Mouse (Mus musculus): ENCODE measurements around the gene Agpat4. TPM values are rescaled to one million over a fixed set of nuclear protein-coding genes. Genes with fewer than 3 reads are reported as not detected.

Agpat4 gene
- polyA plus RNA-seq, 1 experiment from 2014 or later, result 16.1 TPM

DNA sequence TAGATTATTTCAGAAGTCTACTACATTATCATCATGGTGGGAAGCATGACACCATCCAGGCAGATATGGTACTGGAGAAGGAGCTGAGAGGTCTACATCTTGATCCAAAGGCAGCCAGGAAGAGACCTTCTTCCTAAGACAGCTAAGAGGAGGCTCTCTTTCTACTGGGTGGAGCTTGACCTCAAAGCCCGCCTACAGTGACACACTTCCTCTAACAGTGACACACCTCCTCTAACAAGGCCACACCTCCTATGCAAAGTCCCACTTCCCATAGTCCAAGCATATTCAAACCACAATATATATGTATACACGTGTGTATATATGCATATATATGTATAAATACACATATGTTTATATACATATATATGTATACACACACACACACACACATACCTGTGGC is 32.5 kb downstream of the Agpat4 start:
- no peak overlapping the region for H3K4me2 ChIP-seq (ENCODE audit: low read length)
- no peaks in the 10 kb centered on the region for H3K9me3 ChIP-seq (replicated peaks; ENCODE audit: control insufficient read depth, low read length)
- WGBS, result 88% methylated on average over 2 of the region's 2 CpGs
- H3K27ac ChIP-seq (ENCODE audit: low read depth, low read length), result no peak overlapping the region
- no peak for DNase-seq (ENCODE audit: low spot score)
- no peak overlapping the region for H3K4me3 ChIP-seq (ENCODE audit: low read depth, low read length)
- H3K4me1 ChIP-seq (ENCODE audit: control insufficient read depth, insufficient read depth, low read length), result no peaks in the 10 kb centered on the region
- no peaks in the 10 kb centered on the region for H3K27me3 ChIP-seq (replicated peaks; ENCODE audit: control insufficient read depth, insufficient read depth, low read length)
- H3K9ac ChIP-seq (ENCODE audit: low read length), result no peak overlapping the region
- H3K36me3 ChIP-seq (ENCODE audit: control insufficient read depth, insufficient read depth, low read length), result peaks cover 31% of the 10 kb centered on the region
- ATAC-seq, result no peak

DNA sequence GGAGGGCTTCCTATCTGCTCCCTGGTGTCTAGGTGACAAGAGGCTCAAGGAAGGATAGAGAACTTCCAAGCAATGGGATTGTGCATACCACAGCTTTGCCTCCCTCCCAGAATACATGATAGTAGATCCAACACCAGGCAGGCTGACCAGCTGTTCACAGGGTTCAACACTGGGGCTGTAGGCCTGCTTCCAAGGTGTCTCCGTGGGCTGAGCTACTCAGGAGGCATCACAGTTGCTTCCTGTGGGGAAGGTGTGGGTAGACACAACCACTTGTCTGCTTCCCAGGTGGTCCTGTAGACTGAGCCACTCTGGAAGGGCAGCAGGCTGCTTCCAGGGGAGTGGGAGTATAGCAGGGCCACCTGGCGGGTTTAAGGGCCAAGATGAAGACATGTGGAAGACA is 35.8 kb downstream of the Agpat4 start:
- DNase-seq (ENCODE audit: low spot score) (no peak), ATAC-seq (no peak)
- Histone ChIP-seq H3K9ac (ENCODE audit: low read length) (no peak overlapping the region), H3K4me1 (ENCODE audit: control insufficient read depth, insufficient read depth, low read length) (no peaks in the 10 kb centered on the region), H3K9me3 (replicated peaks; ENCODE audit: control insufficient read depth, low read length) (no peaks in the 10 kb centered on the region), H3K27ac (ENCODE audit: low read depth, low read length) (no peak overlapping the region), H3K36me3 (ENCODE audit: control insufficient read depth, insufficient read depth, low read length) (peaks cover 31% of the 10 kb centered on the region), H3K27me3 (replicated peaks; ENCODE audit: control insufficient read depth, insufficient read depth, low read length) (no peaks in the 10 kb centered on the region), H3K4me3 (ENCODE audit: low read depth, low read length) (no peak overlapping the region), H3K4me2 (ENCODE audit: low read length) (no peak overlapping the region)
- WGBS, result 94% methylated on average over 2 of the region's 2 CpGs

DNA sequence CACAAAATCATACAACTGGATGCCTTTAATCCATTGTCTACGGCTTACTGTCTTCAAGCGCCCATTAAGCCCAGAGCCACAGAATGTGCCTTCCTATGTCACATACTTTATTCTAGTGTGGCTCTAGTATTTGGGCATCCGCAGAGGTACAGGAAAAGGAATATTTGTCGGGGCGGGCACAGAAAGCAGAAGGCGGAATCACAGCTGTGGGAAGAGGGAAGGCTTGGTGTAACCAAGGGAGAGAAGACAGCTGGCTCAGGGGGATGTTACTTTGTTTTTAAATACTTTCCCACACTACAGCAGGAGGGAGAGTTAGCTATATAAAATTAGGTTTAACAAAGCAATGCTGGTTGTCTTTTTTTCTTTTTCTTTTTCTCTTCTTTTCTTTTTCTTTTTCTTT is 36.7 kb downstream of the Agpat4 start:
- H3K27me3 ChIP-seq (replicated peaks; ENCODE audit: control insufficient read depth, insufficient read depth, low read length), result no peaks in the 10 kb centered on the region
- no peak overlapping the region for H3K4me3 ChIP-seq (ENCODE audit: low read depth, low read length)
- H3K9me3 ChIP-seq (replicated peaks; ENCODE audit: control insufficient read depth, low read length), result no peaks in the 10 kb centered on the region
- peaks cover 34% of the 10 kb centered on the region for H3K36me3 ChIP-seq (ENCODE audit: control insufficient read depth, insufficient read depth, low read length)
- WGBS, result 94% methylated on average over 6 of the region's 6 CpGs
- H3K27ac ChIP-seq (ENCODE audit: low read depth, low read length), result no peak overlapping the region
- no peaks in the 10 kb centered on the region for H3K4me1 ChIP-seq (ENCODE audit: control insufficient read depth, insufficient read depth, low read length)
- no peak for ATAC-seq
- no peak overlapping the region for H3K9ac ChIP-seq (ENCODE audit: low read length)
- no peak overlapping the region for H3K4me2 ChIP-seq (ENCODE audit: low read length)
- DNase-seq (ENCODE audit: low spot score), result no peak

DNA sequence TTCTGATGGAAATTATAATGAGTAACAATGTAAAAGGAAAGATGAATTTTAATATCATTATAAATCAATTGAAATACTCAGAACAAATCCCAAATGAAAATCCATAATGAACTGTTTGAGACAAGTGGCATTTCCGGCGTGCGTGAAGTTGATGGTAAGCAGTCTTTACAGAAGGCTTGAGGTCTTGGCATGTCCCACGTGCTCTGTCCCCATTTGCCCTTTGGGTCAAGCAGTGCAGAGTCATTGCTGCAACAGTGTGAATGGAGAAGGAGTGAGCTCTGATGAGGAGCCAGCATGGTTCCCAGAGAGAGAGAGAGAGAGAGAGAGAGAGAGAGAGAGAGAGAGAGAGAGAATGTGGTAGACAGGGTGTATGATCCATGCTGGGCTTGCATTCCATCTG is 37.4 kb downstream of the Agpat4 start:
- Histone ChIP-seq H3K9ac (ENCODE audit: low read length) (no peak overlapping the region), H3K4me1 (ENCODE audit: control insufficient read depth, insufficient read depth, low read length) (no peaks in the 10 kb centered on the region), H3K27ac (ENCODE audit: low read depth, low read length) (no peak overlapping the region), H3K4me3 (ENCODE audit: low read depth, low read length) (no peak overlapping the region), H3K27me3 (replicated peaks; ENCODE audit: control insufficient read depth, insufficient read depth, low read length) (no peaks in the 10 kb centered on the region), H3K36me3 (ENCODE audit: control insufficient read depth, insufficient read depth, low read length) (peaks cover 34% of the 10 kb centered on the region), H3K9me3 (replicated peaks; ENCODE audit: control insufficient read depth, low read length) (no peaks in the 10 kb centered on the region), H3K4me2 (ENCODE audit: low read length) (no peak overlapping the region)
- 90% methylated on average over 4 of the region's 4 CpGs for WGBS
- ATAC-seq (no peak), DNase-seq (ENCODE audit: low spot score) (no peak)

DNA sequence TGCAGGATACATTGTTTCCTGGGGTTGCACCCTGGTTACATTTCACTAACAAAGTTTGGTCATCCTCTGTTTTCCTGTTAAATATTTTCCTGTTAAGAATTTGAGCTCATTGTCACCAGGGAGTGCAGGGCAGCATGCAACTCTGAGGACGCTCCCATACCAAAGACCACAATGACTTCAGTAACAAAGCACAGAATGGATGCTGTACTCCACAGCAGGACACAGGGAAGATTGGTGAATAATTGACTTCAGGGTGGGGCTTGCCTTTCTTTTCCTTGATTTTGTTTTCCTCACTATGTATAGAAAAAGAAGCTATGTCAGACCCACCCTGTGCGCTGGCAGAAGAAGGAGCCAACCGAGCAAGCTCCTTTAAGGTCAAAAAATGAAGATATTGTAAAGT is 38.2 kb downstream of the Agpat4 start:
- DNase-seq (ENCODE audit: low spot score), result no peak
- Histone ChIP-seq H3K27me3 (replicated peaks; ENCODE audit: control insufficient read depth, insufficient read depth, low read length) (no peaks in the 10 kb centered on the region), H3K4me2 (ENCODE audit: low read length) (no peak overlapping the region), H3K27ac (ENCODE audit: low read depth, low read length) (no peak overlapping the region), H3K4me1 (ENCODE audit: control insufficient read depth, insufficient read depth, low read length) (no peaks in the 10 kb centered on the region), H3K4me3 (ENCODE audit: low read depth, low read length) (no peak overlapping the region), H3K9ac (ENCODE audit: low read length) (no peak overlapping the region), H3K36me3 (ENCODE audit: control insufficient read depth, insufficient read depth, low read length) (peaks cover 29% of the 10 kb centered on the region), H3K9me3 (replicated peaks; ENCODE audit: control insufficient read depth, low read length) (no peaks in the 10 kb centered on the region)
- ATAC-seq, result no peak
- WGBS, result 73% methylated on average over 3 of the region's 3 CpGs

DNA sequence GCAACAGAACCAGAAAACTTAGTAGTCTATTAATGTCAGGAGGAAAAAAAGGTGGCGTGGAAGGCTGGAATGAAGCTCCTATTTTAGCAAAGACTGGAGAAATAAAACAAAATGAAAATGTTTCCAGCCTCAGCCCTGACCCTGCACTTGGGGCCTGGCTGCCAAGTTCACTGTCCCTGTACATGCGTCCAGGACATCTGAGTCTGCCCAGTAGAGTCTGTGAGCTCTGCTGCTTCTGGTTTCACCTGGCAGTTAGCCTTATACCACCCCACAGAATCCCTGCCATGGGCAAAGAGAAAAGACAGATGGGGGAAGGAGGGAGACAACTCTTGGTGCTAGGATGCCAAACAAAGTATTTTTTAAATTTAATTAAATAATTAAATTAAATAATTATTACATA is 38.7 kb downstream of the Agpat4 start:
- no peaks in the 10 kb centered on the region for H3K9me3 ChIP-seq (replicated peaks; ENCODE audit: control insufficient read depth, low read length)
- H3K4me1 ChIP-seq (ENCODE audit: control insufficient read depth, insufficient read depth, low read length), result no peaks in the 10 kb centered on the region
- no peak overlapping the region for H3K27ac ChIP-seq (ENCODE audit: low read depth, low read length)
- whole genome bisulfite sequencing, result 81% methylated on average over 2 of the region's 2 CpGs
- ATAC-seq (no peak), DNase-seq (ENCODE audit: low spot score) (no peak)
- H3K27me3 ChIP-seq (replicated peaks; ENCODE audit: control insufficient read depth, insufficient read depth, low read length), result no peaks in the 10 kb centered on the region
- no peak overlapping the region for H3K4me3 ChIP-seq (ENCODE audit: low read depth, low read length)
- H3K9ac ChIP-seq (ENCODE audit: low read length), result no peak overlapping the region
- peaks cover 24% of the 10 kb centered on the region for H3K36me3 ChIP-seq (ENCODE audit: control insufficient read depth, insufficient read depth, low read length)
- no peak overlapping the region for H3K4me2 ChIP-seq (ENCODE audit: low read length)

DNA sequence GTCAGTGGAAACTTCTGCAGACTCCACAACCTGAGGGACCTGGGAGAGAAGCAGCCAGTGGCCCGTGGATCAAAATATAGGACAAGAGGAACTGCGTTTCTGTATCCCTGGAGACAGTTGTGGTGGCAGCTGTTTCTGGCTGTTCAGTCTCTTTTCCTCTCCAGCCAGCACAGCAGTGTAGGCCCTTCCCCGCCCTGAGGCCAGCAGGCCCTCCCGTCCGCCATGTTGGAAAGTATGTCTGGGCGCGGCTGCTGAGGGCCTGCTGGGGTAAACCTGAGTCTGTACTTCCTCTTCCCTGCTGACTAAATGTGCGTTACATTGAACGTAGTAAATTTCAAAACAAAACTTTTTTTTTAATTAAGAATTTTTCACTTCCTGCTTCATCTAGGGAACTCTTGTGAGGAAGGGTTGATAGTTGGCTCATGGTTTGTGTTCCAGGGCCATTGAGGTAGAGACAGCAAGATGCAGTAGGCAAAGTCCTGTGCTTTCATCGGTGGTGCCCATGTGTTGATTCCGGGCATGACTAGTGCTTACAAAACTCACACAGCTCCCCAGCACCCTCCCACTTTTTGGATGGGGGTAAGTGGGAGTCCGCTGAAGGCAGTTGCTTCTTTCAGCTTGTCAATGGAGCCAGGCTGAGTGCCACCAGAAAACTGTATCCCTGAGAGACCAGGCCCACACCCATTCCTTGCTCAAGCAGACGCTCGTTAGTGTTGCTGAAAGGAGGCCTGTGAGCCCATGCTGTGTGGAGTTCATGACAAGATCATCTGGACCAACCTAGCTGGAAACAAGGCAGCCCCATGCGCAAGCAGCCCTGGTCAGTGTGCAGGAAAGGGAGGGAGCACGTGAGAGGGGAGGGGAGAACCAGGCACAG is 40.9 kb downstream of the Agpat4 start:
- WGBS, result 81% methylated on average over 16 of the region's 16 CpGs

DNA sequence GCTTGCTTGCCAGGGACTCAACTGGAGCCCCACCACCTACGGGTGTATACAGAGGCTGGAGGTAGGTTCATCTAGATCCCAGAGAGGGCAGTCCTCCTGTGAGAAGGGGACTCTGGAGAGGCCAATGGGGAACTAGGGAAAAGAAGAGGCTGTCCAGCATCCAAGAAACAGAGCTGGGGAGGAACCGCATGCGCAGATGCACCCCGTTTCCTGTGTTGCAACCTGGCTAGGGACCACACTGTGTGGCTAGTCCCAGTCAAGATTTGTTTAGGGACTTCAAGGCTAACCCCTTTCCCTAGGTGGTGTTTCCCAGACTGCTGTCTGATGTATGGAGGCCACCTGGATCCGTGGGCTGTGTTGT is 41.5 kb downstream of the Agpat4 start:
- WGBS, result 88% methylated on average over 5 of the region's 5 CpGs
- Histone ChIP-seq H3K27ac (ENCODE audit: low read depth, low read length) (no peak overlapping the region), H3K27me3 (replicated peaks; ENCODE audit: control insufficient read depth, insufficient read depth, low read length) (no peaks in the 10 kb centered on the region), H3K4me2 (ENCODE audit: low read length) (no peak overlapping the region), H3K4me1 (ENCODE audit: control insufficient read depth, insufficient read depth, low read length) (peaks cover 10% of the 10 kb centered on the region), H3K9me3 (replicated peaks; ENCODE audit: control insufficient read depth, low read length) (no peaks in the 10 kb centered on the region), H3K36me3 (ENCODE audit: control insufficient read depth, insufficient read depth, low read length) (0 out of 2 replicates have a peak, but pooled peaks cover 3% of the 10 kb centered on the region), H3K9ac (ENCODE audit: low read length) (no peak overlapping the region), H3K4me3 (ENCODE audit: low read depth, low read length) (no peak overlapping the region)
- ATAC-seq (no peak), DNase-seq (ENCODE audit: low spot score) (no peak)

More for the DNA sequence above, 40.9 kb downstream of the Agpat4 start:
- Histone ChIP-seq H3K9me3 (replicated peaks; ENCODE audit: control insufficient read depth, low read length) (no peaks in the 10 kb centered on the region), H3K27ac (ENCODE audit: low read depth, low read length) (no peak overlapping the region), H3K4me2 (ENCODE audit: low read length) (no peak overlapping the region), H3K4me1 (ENCODE audit: control insufficient read depth, insufficient read depth, low read length) (peaks cover 10% of the 10 kb centered on the region), H3K27me3 (replicated peaks; ENCODE audit: control insufficient read depth, insufficient read depth, low read length) (no peaks in the 10 kb centered on the region), H3K36me3 (ENCODE audit: control insufficient read depth, insufficient read depth, low read length) (peaks cover 6% of the 10 kb centered on the region; the same call in 1 of the 2 replicates), H3K4me3 (ENCODE audit: low read depth, low read length) (no peak overlapping the region), H3K9ac (ENCODE audit: low read length) (no peak overlapping the region)
- DNase-seq (ENCODE audit: low spot score) (no peak), ATAC-seq (no peak)

DNA sequence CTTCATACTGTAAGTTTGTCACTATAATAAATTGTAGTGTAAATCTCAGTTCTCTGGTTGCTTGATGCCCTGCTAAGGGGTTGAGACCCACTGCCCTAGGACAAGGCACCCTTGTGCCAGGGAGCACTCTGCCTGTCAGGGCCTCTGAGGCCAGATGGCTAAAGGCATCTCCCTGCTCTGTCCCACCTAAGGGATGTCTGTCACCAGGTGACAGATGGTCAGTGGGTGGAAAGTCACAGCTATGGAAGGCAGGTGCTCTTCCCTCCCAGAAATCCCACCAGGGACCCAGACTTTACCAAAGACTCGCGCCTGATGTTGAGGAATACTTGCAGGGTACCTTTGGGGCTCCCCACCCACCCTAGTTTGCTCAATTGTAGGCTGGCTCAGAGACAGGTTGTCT is 42.0 kb downstream of the Agpat4 start:
- ATAC-seq (no peak), DNase-seq (ENCODE audit: low spot score) (no peak)
- Histone ChIP-seq H3K27ac (ENCODE audit: low read depth, low read length) (no peak overlapping the region), H3K27me3 (replicated peaks; ENCODE audit: control insufficient read depth, insufficient read depth, low read length) (no peaks in the 10 kb centered on the region), H3K36me3 (ENCODE audit: control insufficient read depth, insufficient read depth, low read length) (0 out of 2 replicates have a peak, but pooled peaks cover 3% of the 10 kb centered on the region), H3K4me3 (ENCODE audit: low read depth, low read length) (no peak overlapping the region), H3K9me3 (replicated peaks; ENCODE audit: control insufficient read depth, low read length) (no peaks in the 10 kb centered on the region), H3K9ac (ENCODE audit: low read length) (no peak overlapping the region), H3K4me2 (ENCODE audit: low read length) (no peak overlapping the region), H3K4me1 (ENCODE audit: control insufficient read depth, insufficient read depth, low read length) (peaks cover 10% of the 10 kb centered on the region)
- 91% methylated on average over 2 of the region's 2 CpGs for WGBS
